Mouse (Mus musculus) heart, adult 2 months (tissue): Measurements from ENCODE around the gene Upp2. TPM values are rescaled to one million over a fixed set of nuclear protein-coding genes. Genes with fewer than 3 reads are reported as not detected.

Experiments
- DNase-seq, 2 experiments: peaks; one replicate each; pipeline ENCODE4 v3.0.0; 2021
- H3K27ac ChIP-seq: fragments of 200-600 bp; 2 replicates; pipeline ENCODE4 v1.8.1; 2022
- H3K27me3 ChIP-seq: fragments of 200-500 bp; 2 replicates; pipeline ENCODE4 v1.6.1; 2012; ENCODE audit warnings: mild to moderate bottlenecking, low read length, inconsistent platforms, mixed read lengths; ENCODE audit not compliant: control insufficient read depth, insufficient read depth
- H3K36me3 ChIP-seq: fragments of 200-500 bp; 2 replicates; pipeline ENCODE4 v1.6.1; 2012; ENCODE audit warnings: low read length, inconsistent platforms; ENCODE audit not compliant: control insufficient read depth, insufficient read depth
- H3K4me1 ChIP-seq: fragments of 200-500 bp; 2 replicates; pipeline ENCODE4 v1.6.1; 2011; ENCODE audit warnings: low read length; ENCODE audit not compliant: control insufficient read depth, insufficient read depth
- H3K4me3 ChIP-seq: fragments of 200-600 bp; 2 replicates; pipeline ENCODE4 v1.8.1; 2022
- H3K79me2 ChIP-seq: fragments of 200-500 bp; replicated peaks from 2 replicates; pipeline ENCODE4 v1.6.1; 2012; ENCODE audit warnings: mild to moderate bottlenecking, inconsistent platforms, low read length, moderate library complexity, mixed read lengths; ENCODE audit not compliant: control insufficient read depth, insufficient read depth
- H3K9ac ChIP-seq: fragments of 200-500 bp; 2 replicates; pipeline ENCODE4 v1.6.1; 2012; ENCODE audit warnings: low read depth, mild to moderate bottlenecking, control low read depth, inconsistent platforms, low read length, mixed read lengths
- CTCF ChIP-seq: fragments of 200-600 bp; IDR thresholded peaks from 2 replicates; pipeline ENCODE4 v1.8.1; 2022; ENCODE audit warnings: antibody characterized with exemption, mild to moderate bottlenecking, moderate library complexity
- EP300 ChIP-seq: fragments of 200-500 bp; IDR thresholded peaks from 2 replicates; pipeline ENCODE4 v1.6.1; 2011; ENCODE audit warnings: low read depth, low read length, control low read depth; ENCODE audit not compliant: insufficient read depth
- POLR2A ChIP-seq: fragments of 200-500 bp; IDR thresholded peaks from 2 replicates; pipeline ENCODE4 v1.6.1; 2011; ENCODE audit warnings: mild to moderate bottlenecking, low read depth, low read length, control low read depth; ENCODE audit not compliant: insufficient read depth
- WGBS: fragments of 180-500 bp; shearing (Covaris S2); methylation state at CpG from one replicate; pipeline ENCODE4 v1.1.7; 2018; 5-methylcytosine and 5-hydroxymethylcytosine counted together
- intact Hi-C: fragments of 180-260 bp; cut with DNase I; formaldehyde crosslinking; loops from one replicate; pipeline ENCODE4 v1.15.1; 2025
- polyA plus RNA-seq: library from polyadenylated mRNA; depleted of rRNA; stranded (reverse); fragments of >200 nt; gene quantifications from 2 replicates; pipeline ENCODE4 v1.2.3, GENCODE M21; 2012
- total RNA-seq, 2 experiments: library from RNA; stranded (reverse); gene quantifications; 2 replicates each; pipeline ENCODE4 v1.2.3; 2021

Upp2 gene
- total and polyA plus RNA-seq, 3 experiments = 2.2 to 3.3 (median 3.0) TPM

DNA sequence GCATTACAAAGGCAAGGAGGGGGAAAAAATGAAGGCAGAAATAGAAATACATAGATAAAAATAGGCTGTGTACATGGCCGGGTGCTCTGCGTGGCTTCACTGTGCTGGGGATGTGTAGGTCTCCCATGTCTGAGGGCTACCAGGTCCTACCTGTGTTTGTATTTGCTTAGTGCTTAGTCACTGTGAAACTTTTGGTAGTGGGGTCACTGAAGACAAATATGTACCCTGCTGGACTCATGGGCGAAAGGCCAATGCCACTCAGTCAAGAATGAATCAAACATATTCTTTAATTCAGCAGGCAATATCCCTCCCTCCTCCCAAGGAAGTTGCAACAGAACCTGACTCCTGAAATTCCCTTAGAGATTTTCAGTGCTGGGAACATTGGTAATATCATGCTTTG is 137.5 kb downstream of the Upp2 start:
- Histone ChIP-seq H3K79me2 (no peaks in the 10 kb centered on the region), H3K9ac (no peak overlapping the region), H3K27me3 (no peaks in the 10 kb centered on the region), H3K27ac (no peak overlapping the region), H3K36me3 (no peaks in the 10 kb centered on the region), H3K4me1 (no peaks in the 10 kb centered on the region), H3K4me3 (no peak overlapping the region)
- 84% methylated on average over 3 of the region's 3 CpGs for WGBS
- DNase-seq = no peak
- no peak for TF ChIP-seq EP300
- no peak for TF ChIP-seq CTCF
- no peak for TF ChIP-seq POLR2A
- intact Hi-C loops = loop anchor here (5.0 kb wide), 1 partner anchor 733 kb away; no protein-coding TSS in a partner anchor

DNA sequence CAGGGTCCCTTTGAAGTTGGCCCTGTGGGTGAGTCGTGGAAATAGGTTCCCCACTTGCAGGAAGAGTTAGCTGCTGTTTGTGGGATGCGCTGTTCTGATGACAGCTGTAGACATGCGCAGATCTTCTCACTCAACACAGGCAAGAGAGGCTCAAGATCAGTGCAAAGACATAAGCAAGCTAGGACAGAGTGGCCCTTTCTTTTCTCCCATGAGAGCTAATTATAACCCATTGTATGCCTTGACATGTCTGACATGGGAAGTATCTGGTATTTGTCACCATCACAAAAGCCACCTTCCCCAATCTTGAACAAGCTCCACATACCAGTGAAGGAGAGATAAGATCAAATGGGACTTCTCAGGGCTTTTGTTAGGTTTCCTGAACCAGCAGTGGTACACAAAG is 140.6 kb downstream of the Upp2 start:
- Histone ChIP-seq H3K79me2 (no peaks in the 10 kb centered on the region), H3K9ac (no peak overlapping the region), H3K27me3 (no peaks in the 10 kb centered on the region), H3K27ac (no peak overlapping the region), H3K36me3 (no peaks in the 10 kb centered on the region), H3K4me1 (peaks cover 4% of the 10 kb centered on the region; the same call in 1 of the 2 replicates), H3K4me3 (no peak overlapping the region)
- DNase-seq = no peak
- TF ChIP-seq POLR2A = no peak
- no peak for TF ChIP-seq EP300
- TF ChIP-seq CTCF = no peak
- WGBS = 61% methylated on average over 3 of the region's 3 CpGs
- intact Hi-C loops = no loop called here

DNA sequence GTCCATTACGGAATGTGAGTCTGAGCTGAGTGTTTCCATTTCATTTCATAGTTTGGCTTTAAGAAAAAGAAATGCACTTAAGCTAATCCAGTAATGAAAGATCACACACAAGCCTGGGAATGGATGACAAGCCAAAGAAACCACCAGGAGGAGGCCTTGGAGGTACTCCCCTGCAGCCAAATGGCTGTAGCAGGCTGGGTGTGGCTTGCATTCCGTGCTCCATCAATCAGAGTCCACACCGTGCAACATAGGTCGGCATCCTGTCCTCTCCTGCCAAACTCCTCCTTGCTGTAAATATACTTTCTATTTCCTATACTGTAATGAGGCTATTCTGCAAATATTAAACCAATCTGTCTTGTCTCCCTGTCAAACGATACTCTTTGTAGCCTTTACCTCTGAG is 143.1 kb downstream of the Upp2 start:
- DNase-seq = no peak
- WGBS = 53% methylated on average over 5 of the region's 5 CpGs
- Histone ChIP-seq H3K4me1 (peaks cover 4% of the 10 kb centered on the region; the same call in 1 of the 2 replicates), H3K9ac (no peak overlapping the region), H3K36me3 (no peaks in the 10 kb centered on the region), H3K4me3 (no peak overlapping the region), H3K27me3 (no peaks in the 10 kb centered on the region), H3K79me2 (no peaks in the 10 kb centered on the region), H3K27ac (no peak overlapping the region)
- TF ChIP-seq CTCF (no peak), POLR2A (no peak), EP300 (no peak)
- intact Hi-C loops = no loop called here

DNA sequence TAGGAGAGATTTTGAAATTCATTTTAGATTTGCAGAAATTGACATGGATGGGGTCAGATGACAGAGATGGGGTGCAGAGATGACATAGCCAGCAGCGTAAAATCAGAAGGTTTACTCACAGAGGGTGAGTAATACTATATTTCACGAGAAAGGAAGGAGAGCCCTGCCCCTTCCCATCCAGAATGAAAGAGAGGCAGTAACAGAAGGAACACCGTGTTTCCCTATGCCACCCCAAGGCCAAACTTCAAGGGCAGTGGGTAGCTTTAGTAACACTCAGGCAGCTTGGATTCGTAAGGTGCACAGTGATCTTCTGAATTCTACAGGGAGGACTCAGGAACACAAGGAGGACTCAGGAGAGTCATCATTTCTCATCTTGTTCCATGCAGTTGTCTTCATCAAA is 144.0 kb downstream of the Upp2 start:
- peaks cover 4% of the 10 kb centered on the region; the same call in 1 of the 2 replicates for H3K4me1 ChIP-seq
- no peaks in the 10 kb centered on the region for H3K36me3 ChIP-seq
- H3K27me3 ChIP-seq = no peaks in the 10 kb centered on the region
- TF ChIP-seq POLR2A (no peak), CTCF (no peak), EP300 (no peak)
- no peak overlapping the region for H3K27ac ChIP-seq
- 84% methylated on average over 4 of the region's 4 CpGs for WGBS
- H3K4me3 ChIP-seq = no peak overlapping the region
- no peaks in the 10 kb centered on the region for H3K79me2 ChIP-seq
- DNase-seq = no peak
- no peak overlapping the region for H3K9ac ChIP-seq
- intact Hi-C loops = no loop called here

DNA sequence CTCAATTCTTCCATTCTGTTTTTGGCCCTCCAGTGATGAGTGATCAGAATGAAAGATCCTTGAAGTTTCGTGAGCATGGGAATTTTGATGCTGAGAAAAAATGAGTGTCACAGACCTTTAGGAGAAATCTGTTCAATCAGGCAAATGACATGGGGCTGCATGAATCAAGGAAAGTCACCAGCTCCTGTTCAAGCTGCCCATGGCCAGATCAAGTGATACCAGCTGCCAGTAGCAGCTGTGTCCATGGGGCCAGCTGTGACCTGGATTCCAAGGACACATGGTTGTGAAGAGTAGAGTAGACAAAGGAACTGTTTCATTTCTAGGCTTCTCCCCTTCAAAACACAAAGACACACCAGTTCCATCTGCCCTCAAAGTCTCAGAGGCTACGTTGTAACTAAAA is 144.4 kb downstream of the Upp2 start:
- Histone ChIP-seq H3K36me3 (no peaks in the 10 kb centered on the region), H3K9ac (no peak overlapping the region), H3K4me1 (peaks cover 4% of the 10 kb centered on the region; the same call in 1 of the 2 replicates), H3K27ac (peak overlapping the region; percentile 47), H3K79me2 (no peaks in the 10 kb centered on the region), H3K4me3 (no peak overlapping the region), H3K27me3 (no peaks in the 10 kb centered on the region)
- DNase-seq = no peak
- intact Hi-C loops = no loop called here
- no peak for TF ChIP-seq CTCF
- TF ChIP-seq POLR2A = no peak
- no peak for TF ChIP-seq EP300
- WGBS = 74% methylated on average over 2 of the region's 2 CpGs

DNA sequence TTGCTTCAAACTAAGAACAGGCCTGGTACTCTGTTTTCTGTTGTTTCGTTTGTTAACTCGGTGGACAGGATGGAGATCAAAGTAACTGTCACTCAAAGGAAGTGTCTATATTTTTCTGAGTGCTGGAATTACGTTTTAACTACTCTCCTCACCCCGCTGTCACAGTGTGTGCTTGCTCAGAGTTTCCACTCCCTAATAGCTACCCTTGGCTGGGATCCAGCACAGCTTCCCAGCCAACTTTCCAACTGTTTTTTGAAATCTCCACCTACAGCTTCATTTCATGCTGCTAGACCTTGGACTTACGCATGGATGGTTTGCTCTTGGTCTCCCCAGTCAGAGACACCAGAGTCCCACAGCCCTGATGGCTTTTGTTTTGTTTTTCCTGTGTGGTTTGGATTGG is 144.8 kb downstream of the Upp2 start:
- no peaks in the 10 kb centered on the region for H3K79me2 ChIP-seq
- 14% methylated on average over 5 of the region's 5 CpGs for WGBS
- TF ChIP-seq POLR2A = no peak
- no peak for TF ChIP-seq EP300
- TF ChIP-seq CTCF = no peak
- no peaks in the 10 kb centered on the region for H3K27me3 ChIP-seq
- peak overlapping the region; percentile 47 for H3K27ac ChIP-seq
- DNase-seq = peak; percentile 78 to 82
- no peak overlapping the region for H3K9ac ChIP-seq
- H3K4me3 ChIP-seq = no peak overlapping the region
- peaks cover 4% of the 10 kb centered on the region; the same call in 1 of the 2 replicates for H3K4me1 ChIP-seq
- H3K36me3 ChIP-seq = no peaks in the 10 kb centered on the region
- intact Hi-C loops = no loop called here

DNA sequence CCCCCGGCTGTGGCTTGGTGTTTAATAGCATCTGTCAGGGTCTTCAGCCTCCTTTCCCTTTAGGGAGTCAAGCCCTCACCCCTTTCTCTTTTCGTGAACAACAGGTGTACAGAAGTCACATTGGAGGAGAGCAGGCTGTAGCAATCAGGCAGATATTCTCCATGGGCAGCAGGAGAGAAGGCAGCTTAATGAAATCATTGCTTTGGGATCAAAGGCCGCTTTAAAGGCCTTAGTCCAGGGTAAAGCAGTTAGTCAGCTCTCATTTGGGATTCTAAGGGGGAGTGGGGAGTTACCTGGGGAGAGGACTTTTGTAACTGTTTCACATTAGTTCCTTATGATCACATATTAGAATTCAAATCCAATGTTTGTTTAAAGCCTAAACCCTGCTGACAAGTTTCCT is 150.8 kb downstream of the Upp2 start:
- TF ChIP-seq EP300 (no peak), CTCF (no peak), POLR2A (no peak)
- DNase-seq = no peak
- Histone ChIP-seq H3K27me3 (no peaks in the 10 kb centered on the region), H3K79me2 (no peaks in the 10 kb centered on the region), H3K4me1 (no peaks in the 10 kb centered on the region), H3K9ac (no peak overlapping the region), H3K4me3 (no peak overlapping the region), H3K36me3 (no peaks in the 10 kb centered on the region), H3K27ac (no peak overlapping the region)
- intact Hi-C loops = no loop called here
- 83% methylated on average over 3 of the region's 3 CpGs for WGBS
